Mouse (Mus musculus) common myeloid progenitor, adult 5-6 weeks (primary cell): ENCODE results near the gene Fhdc1. TPM values are rescaled to one million over a fixed set of nuclear protein-coding genes. Genes with fewer than 3 reads are reported as not detected.

Experiments
- total RNA-seq: library from RNA; stranded (forward); fragments of 200-1000, 187-1606 nt; gene quantifications from 2 replicates; pipeline ENCODE4 v1.2.3, GENCODE M21; 2017

Fhdc1 gene
- total RNA-seq, 1 experiment from 2014 or later: 0.64 TPM

Other genes starting within 250 kb of the Fhdc1 start
- gene Trim2, start 173.6 kb downstream of the Fhdc1 start, total RNA-seq: 1.7 and 3.0 TPM in 2 replicates
- 32.2 and 43.4 TPM in 2 replicates for gene Arfip1, start 102.2 kb upstream of the Fhdc1 start, total RNA-seq
- gene Tigd4, start 113.1 kb upstream of the Fhdc1 start, total RNA-seq: not detected in 2 replicates
- gene Tmem154, start 185.8 kb upstream of the Fhdc1 start, total RNA-seq: 2.4 and 3.2 TPM in 2 replicates